Mouse (Mus musculus): ENCODE measurements around the gene Ctnnbl1. TPM values are rescaled to one million over a fixed set of nuclear protein-coding genes. Genes with fewer than 3 reads are reported as not detected.

Gene Ctnnbl1
- total and polyA plus RNA-seq, 2 experiments from 2014 or later = 21.0 to 28.4 TPM

- no peak overlapping the region for H3K4me3 ChIP-seq (ENCODE audit: low read depth, low read length)
- DNase-seq (ENCODE audit: low spot score) (no peak), ATAC-seq (ENCODE audit: insufficient read depth, low read depth) (no peak)
- H3K9ac ChIP-seq (replicated peaks; ENCODE audit: low read depth, low read length) = no peak overlapping the region
- WGBS = 40% methylated on average over 11 of the region's 11 CpGs
- H3K36me3 ChIP-seq (replicated peaks; ENCODE audit: control insufficient read depth, insufficient read depth, low read length) = no peaks in the 10 kb centered on the region
- H3K4me1 ChIP-seq (ENCODE audit: control insufficient read depth, insufficient read depth) = no peaks in the 10 kb centered on the region
- TF ChIP-seq EP300 (IDR thresholded peaks at IDR 0.05; ENCODE audit: low read depth) = no peak
- TF ChIP-seq CTCF (IDR thresholded peaks at IDR 0.05; ENCODE audit: low read depth) = no peak
- no peak overlapping the region for H3K27ac ChIP-seq (ENCODE audit: low read depth)
- no peak overlapping the region for H3K4me2 ChIP-seq (ENCODE audit: low read depth, low read length)
- no peaks in the 10 kb centered on the region for H3K9me3 ChIP-seq (replicated peaks; ENCODE audit: control insufficient read depth, low read length)
- peaks cover 23% of the 10 kb centered on the region; the same call in 1 of the 2 replicates for H3K27me3 ChIP-seq (ENCODE audit: control insufficient read depth, insufficient read depth, low read length)
These were observed 198.4 kb downstream of the Ctnnbl1 start for GRCm38 (mm10) chr2:157935444-157936171.

GRCm38 (mm10) chr2:157936676-157937075, 199.5 kb downstream of the Ctnnbl1 start:
- Histone ChIP-seq H3K4me1 (ENCODE audit: control insufficient read depth, insufficient read depth) (no peaks in the 10 kb centered on the region), H3K4me2 (ENCODE audit: low read depth, low read length) (no peak overlapping the region), H3K27me3 (ENCODE audit: control insufficient read depth, insufficient read depth, low read length) (peaks cover 34% of the 10 kb centered on the region), H3K9me3 (replicated peaks; ENCODE audit: control insufficient read depth, low read length) (no peaks in the 10 kb centered on the region), H3K36me3 (replicated peaks; ENCODE audit: control insufficient read depth, insufficient read depth, low read length) (no peaks in the 10 kb centered on the region), H3K4me3 (ENCODE audit: low read depth, low read length) (no peak overlapping the region), H3K27ac (ENCODE audit: low read depth) (no peak overlapping the region), H3K9ac (replicated peaks; ENCODE audit: low read depth, low read length) (no peak overlapping the region)
- ATAC-seq (ENCODE audit: insufficient read depth, low read depth) = no peak
- no peak for DNase-seq (ENCODE audit: low spot score)
- WGBS = 79% methylated on average over 4 of the region's 4 CpGs
- no peak for TF ChIP-seq CTCF (IDR thresholded peaks at IDR 0.05; ENCODE audit: low read depth)
- no peak for TF ChIP-seq EP300 (IDR thresholded peaks at IDR 0.05; ENCODE audit: low read depth)

DNA sequence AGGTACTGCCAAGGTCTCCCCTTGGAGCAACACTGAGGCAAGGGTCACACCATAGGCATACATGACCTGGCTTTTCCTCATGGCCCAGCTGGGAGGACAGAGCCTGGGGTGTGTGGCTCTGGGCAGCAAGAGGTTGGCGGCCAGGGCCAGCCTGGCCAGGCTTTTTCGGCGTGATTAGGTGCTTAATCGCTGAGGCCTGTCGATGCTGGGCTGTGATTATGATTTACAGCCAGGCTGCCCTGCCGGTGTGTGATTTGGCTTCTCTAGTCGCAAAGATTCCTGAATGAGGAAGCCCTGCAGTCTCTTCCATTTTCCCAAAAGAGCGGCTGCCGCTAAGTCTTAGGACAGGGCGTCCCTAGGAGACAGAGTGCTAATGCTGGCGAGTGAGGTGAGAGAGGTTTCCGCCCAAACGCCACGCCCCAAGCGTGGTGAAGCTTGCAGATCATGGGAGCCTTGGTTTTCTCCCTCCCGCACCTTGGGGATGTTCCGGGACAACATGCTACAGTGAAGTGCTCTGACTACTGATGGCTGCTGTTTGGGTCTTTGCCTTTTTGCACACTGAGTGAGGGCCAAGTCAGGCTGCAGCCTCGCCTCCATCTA, 203.5 kb downstream of the Ctnnbl1 start:
- H3K27me3 ChIP-seq (ENCODE audit: control insufficient read depth, insufficient read depth, low read length) = peaks cover 52% of the 10 kb centered on the region
- no peak overlapping the region for H3K27ac ChIP-seq (ENCODE audit: low read depth)
- WGBS = 8% methylated on average over 18 of the region's 18 CpGs
- no peaks in the 10 kb centered on the region for H3K9me3 ChIP-seq (replicated peaks; ENCODE audit: control insufficient read depth, low read length)
- no peak overlapping the region for H3K9ac ChIP-seq (replicated peaks; ENCODE audit: low read depth, low read length)
- TF ChIP-seq EP300 (IDR thresholded peaks at IDR 0.05; ENCODE audit: low read depth) (no peak), CTCF (IDR thresholded peaks at IDR 0.05; ENCODE audit: low read depth) (no peak)
- no peaks in the 10 kb centered on the region for H3K36me3 ChIP-seq (replicated peaks; ENCODE audit: control insufficient read depth, insufficient read depth, low read length)
- H3K4me2 ChIP-seq (ENCODE audit: low read depth, low read length) = peak overlapping the region; percentile 18; the same call in 1 of the 2 replicates
- no peak for ATAC-seq (ENCODE audit: insufficient read depth, low read depth)
- H3K4me1 ChIP-seq (ENCODE audit: control insufficient read depth, insufficient read depth) = peaks cover 7% of the 10 kb centered on the region; the same call in 1 of the 2 replicates
- no peak overlapping the region for H3K4me3 ChIP-seq (ENCODE audit: low read depth, low read length)
- no peak for DNase-seq (ENCODE audit: low spot score)

Other genes with a start within 250 kb of the Ctnnbl1 start
- 23.8 and 27.9 TPM in 2 replicates for gene Nnat, start 177.3 kb upstream of the Ctnnbl1 start, total RNA-seq (2014; rRNA removed; ENCODE audit: low replicate concordance)
- gene Nnat, start 177.3 kb upstream of the Ctnnbl1 start, polyA plus RNA-seq (2015; fragmentation: Nextera tagmentation; extraction: Ambion mirVana) = 13.1 and 13.8 TPM in 2 replicates
- 33.1 and 35.5 TPM in 2 replicates for gene Blcap, start 166.1 kb upstream of the Ctnnbl1 start, total RNA-seq (2014; rRNA removed; ENCODE audit: low replicate concordance)
- gene Blcap, start 166.1 kb upstream of the Ctnnbl1 start, polyA plus RNA-seq (2015; fragmentation: Nextera tagmentation; extraction: Ambion mirVana) = 48.9 and 49.5 TPM in 2 replicates
- gene Vstm2l, start 177.3 kb downstream of the Ctnnbl1 start, total RNA-seq (2014; rRNA removed; ENCODE audit: low replicate concordance) = not detected in 2 replicates
- gene Vstm2l, start 177.3 kb downstream of the Ctnnbl1 start, polyA plus RNA-seq (2015; fragmentation: Nextera tagmentation; extraction: Ambion mirVana) = 0.08 TPM in 1 of 2 replicates, not detected in the other

Data from heart, postnatal 0 days (tissue).